Mouse (Mus musculus): ENCODE measurements at regions not wholly inside any gene's neighbourhood (a gene's known extent, or its start where the extent isn't known, plus 50 kb on each side); places are given as distances from the start of the nearest gene placed in this dataset.

DNA sequence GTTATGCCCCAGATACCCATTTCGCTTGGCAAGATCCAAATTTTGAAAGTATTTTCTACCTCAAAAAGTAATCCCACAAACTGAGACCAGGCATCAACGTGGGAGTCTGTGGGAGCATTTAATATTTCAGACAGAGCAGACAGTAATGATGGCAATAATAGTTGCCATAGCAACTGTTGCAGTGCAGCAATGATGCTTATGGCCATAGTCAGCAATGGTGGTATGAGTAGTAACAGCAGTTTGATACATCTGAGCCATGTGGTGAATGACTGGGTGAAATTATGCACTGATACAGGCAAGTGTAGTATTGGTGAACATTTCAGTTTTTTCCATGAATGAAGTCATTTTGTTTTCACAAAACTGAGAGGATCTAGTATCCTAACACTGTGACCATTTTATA, 600.8 kb upstream of the Igfbp3 start:
- no peak for DNase-seq (ENCODE audit: low read depth, low spot score)

DNA sequence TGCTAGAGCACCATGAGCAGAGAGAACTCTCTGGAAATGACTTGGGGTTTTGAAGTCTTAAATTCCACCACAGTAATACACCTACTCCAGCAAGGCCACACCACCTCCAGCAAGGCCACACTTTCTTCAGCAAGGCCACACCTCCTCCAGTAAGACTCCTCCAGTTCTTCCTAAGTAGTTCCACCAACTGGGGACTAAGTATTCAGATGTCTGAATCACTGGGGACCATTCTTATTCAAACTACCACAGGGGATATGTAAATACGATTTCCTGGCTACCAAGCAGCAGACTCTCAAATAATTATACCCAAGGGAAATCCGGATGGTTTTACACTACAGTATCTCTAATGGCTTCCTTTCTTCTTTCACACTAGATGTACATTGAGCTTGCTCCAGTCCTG, 598.7 kb upstream of the Igfbp3 start:
- DNase-seq (ENCODE audit: low read depth, low spot score), result peak; percentile 68

DNA sequence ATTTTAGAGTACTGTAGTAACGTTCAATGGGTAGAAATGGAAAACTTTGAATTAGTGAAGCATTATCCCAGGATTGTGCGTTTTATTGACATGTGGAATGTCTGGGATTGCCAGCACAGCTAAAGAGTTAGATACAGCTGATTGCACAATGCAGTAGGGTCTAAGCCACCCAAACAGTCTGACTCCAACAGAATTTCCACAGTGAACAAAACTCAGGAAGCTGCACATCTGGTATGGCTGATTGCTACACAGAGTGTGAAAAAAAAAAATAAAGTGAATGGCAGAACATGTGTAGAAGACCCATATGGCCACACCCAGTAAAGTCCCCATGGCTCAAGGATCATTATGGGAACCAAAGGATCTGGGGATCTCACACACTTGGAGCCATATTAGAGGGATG, 596.0 kb upstream of the Igfbp3 start:
- no peak for DNase-seq (ENCODE audit: low read depth, low spot score)

DNA sequence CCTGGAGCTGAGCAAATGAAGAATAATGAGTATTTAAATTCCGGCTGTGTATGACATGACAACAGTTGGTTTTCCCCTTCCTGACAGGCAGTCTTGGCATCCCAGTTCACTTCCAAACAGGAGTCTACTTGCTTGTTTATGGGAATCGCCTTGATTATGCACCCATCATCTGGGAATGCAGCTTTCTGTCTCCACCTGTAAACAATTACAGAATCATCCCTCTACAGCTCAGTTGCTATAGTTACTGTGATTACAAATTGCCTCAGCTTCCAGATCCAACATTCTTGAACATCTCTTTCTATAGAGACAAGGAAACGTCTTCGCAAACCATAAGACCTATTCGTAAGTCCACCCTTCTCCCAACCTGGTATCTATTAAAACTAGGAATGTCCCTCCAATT, 582.6 kb upstream of the Igfbp3 start:
- no peak for DNase-seq (ENCODE audit: low read depth, low spot score)

DNA sequence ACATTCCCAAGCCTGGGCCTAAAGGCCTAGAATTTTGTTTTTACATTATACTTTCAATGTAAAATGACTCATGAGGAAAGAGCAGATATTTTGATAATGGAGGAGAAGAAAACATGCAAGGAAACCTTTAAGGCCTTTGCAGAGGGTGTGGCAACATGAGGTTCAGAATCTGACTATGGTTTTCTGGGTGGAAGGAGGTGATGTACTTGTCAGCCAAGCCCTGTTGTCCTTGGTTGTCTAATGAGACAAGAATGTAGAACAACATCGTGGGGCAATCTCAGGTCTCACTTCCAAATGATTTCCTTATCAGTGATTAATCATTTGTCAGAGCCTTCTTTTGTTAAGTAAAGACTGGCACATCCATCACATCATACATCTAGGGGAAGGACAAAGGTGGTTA, 580.5 kb upstream of the Igfbp3 start:
- DNase-seq (ENCODE audit: low read depth, low spot score), result no peak

DNA sequence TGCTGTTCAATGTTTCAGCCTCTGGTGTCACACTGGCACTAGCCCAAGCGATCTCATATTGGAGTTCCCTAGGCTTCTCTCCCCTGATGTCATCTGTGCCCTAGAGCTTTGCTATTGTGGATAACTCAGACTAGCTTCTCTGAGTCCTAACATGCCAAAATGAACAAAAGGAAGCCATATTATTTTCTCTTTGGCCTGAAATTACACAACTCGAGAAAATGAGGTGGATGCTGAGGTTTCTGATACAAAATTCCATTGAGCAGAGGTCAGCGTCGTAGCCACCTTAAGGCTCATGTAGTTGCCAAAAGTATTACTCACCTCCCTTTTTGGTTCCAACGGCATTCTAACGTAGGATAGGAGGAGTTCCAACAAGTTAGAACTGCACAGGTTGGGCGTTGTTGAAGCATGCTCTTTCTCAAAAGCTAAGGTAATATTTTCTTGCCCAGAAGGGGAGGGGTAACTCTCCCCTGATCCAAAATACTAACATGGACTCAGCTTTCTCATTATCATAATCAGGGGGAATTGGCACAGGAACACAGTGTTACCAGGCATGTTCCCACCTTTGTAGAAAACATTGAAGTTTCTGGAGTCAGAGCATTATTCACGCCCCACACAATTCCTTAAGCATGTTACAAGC, 566.9 kb upstream of the Igfbp3 start:
- DNase-seq (ENCODE audit: low read depth, low spot score), result no peak

DNA sequence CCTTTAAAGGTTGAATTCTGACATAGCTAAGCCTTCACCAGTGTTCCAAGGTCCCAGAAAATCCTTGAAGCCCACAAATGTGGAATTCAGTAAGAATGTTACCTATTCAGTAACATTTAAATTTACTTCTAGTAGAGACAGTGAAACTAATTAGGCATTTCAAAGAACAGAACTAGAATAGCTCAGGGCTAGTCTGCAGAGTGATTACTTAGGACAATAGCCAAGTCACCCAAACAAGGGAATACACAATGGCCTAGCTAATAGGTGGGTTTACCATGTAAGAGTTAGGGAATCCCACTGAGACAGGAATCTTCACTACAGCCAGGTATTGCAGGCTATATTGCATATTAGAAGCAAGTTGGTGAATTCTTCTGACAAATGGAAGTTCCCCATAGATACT, 561.6 kb upstream of the Igfbp3 start:
- peak; percentile 83 for DNase-seq (ENCODE audit: low read depth, low spot score)

DNA sequence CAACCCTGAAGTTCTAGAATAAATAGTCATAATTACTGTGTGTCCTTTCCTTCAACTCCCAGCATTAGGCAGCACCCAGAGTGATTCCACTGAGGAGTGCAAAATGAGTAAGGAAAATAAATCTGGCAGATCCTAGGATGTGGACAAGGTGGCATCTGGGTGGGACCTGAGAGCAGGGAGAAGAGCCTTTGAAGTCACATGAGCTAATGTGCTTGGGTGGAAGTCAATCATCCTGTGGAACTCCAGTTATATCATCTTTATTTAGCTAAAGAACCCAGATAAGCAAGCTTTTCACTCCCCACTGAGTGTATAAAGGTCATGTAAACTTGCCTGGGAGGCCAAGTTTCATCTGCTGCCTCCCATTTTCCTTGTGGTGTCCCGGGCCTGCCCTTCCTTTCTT, 551.6 kb upstream of the Igfbp3 start:
- no peak for DNase-seq (ENCODE audit: low read depth, low spot score)

DNA sequence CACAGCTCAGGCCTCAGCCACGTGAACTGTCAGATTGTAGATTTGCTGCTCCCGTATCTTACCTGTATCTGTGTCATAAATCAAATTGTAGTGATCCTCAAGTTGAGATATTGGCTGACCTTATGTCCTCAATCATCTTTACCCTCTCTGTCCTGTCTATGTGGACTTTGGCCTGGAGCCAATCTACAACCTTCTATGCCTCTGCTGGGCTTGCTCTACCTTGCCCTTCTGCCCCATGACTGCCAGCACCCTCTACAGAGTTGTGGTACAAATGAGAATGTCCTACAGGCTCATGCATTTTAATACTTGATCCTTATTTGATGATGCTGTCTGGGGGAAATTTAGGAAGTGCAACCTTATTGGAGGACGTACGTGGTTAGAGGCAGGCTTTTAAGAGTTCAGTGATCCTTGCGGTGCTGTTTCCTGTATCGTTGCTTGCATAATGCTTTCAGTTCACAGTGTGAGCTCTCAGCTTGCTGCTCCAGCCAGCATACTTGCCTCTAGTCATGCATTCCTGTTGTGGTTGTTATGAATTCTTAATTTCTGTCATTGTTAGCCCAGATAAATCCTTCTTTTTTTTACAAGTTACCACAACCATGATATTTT, 545.2 kb upstream of the Igfbp3 start:
- no peak for DNase-seq (ENCODE audit: low read depth, low spot score)

All from ES-CJ7 (cell line).